In the genomic region with DNA sequence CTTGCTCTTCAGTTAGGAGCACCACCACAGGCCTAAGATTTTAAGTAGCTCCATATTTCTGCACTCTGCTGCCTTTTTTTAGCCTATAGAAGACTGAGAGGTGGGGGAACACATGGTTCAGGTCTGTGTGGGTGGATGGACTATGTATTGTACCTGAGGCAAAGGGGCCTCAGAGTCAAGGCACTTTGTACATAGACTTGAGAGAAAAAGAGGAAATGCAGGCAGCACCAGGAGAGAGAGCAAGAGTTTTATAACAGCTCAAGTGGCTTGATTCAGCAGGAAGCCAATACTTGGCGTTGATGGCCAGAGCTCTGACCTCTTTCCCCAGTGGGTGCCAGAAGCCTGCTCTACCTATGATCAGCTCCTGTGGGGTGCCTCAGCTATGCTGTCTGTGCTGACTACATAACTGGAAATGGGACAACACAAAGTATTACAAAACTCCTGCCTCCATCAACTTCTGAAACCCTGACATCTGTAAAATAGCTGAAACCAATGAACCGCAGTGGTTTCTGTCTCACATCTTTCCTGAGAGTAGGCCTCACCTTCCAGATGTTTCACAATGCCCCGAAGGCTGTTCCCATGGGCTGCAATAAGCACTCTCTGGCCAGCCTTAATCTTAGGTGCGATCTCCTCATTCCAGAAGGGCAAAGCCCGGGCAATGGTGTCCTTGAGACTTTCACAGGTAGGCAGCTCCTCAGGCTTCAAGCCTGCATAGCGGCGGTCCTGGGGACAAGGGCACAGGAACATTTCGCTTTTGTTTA, we compare ENCODE assay signal across 9 mouse cellular contexts. TPM values are rescaled to one million over a fixed set of nuclear protein-coding genes. Genes with fewer than 3 reads are reported as not detected.
DNase-seq lines count a peak whose midpoint lies in the region; ATAC-seq and TF ChIP-seq lines count a peak whose summit lies in the region.
"Had no signal": no experiment of that assay in that cellular context is flagged by ENCODE, and none has a peak within 500 bp of the region (broad histone marks: within the 10 kb centered on the region; RNA-seq: fewer than 3 reads in every experiment).

No protein-coding gene starts in this region.

- 0 out of 2 replicates have a peak, but pooled peaks have one; percentile 5 for ATAC-seq in midbrain, embryonic 11.5 days (ENCODE audit: low FRiP score)
- no peak for ATAC-seq in heart, embryonic 15.5 days (replicated peaks; ENCODE audit: insufficient number of reproducible peaks, insufficient read depth, low FRiP score, low read depth)

- H3ac ChIP-seq in myocyte (ENCODE audit: control insufficient read depth, insufficient read length) = no peak overlapping the region

- H3K4me1 ChIP-seq in heart, embryonic 10.5 days = peaks cover 55% of the 10 kb centered on the region
- no peaks in the 10 kb centered on the region for H3K4me1 ChIP-seq in midbrain, embryonic 11.5 days (ENCODE audit: control insufficient read depth, insufficient read depth, low read length)
- peaks cover 12% of the 10 kb centered on the region for H3K4me1 ChIP-seq in midbrain, embryonic 10.5 days
- peaks cover 38% of the 10 kb centered on the region for H3K4me1 ChIP-seq in heart, embryonic 15.5 days (replicated peaks)

- no peak overlapping the region for H3K9ac ChIP-seq in midbrain, embryonic 11.5 days (ENCODE audit: low read length)
- H3K9ac ChIP-seq in heart, embryonic 15.5 days = peak overlapping the region; percentile 79
- H3K9ac ChIP-seq: liver, embryonic 15.5 days had no signal

- DNase-seq in heart, embryonic 10.5 days (ENCODE audit: low spot score) = no peak
- no peak for DNase-seq in heart, adult 9 months (ENCODE audit: low spot score in 2 of 2)
- no peak for DNase-seq in midbrain, embryonic 11.5 days (ENCODE audit: low spot score, missing footprints)
- no peak for DNase-seq in midbrain, embryonic 10.5 days (ENCODE audit: low spot score)
- DNase-seq in right cerebral cortex, postnatal 25 days = no peak
- no peak for DNase-seq in T-cell, adult 2 months (ENCODE audit: low spot score)

- H3K36me3 ChIP-seq in heart, embryonic 10.5 days = peaks cover 39% of the 10 kb centered on the region
- peaks cover 9% of the 10 kb centered on the region; the same call in 1 of the 2 replicates for H3K36me3 ChIP-seq in midbrain, embryonic 11.5 days (ENCODE audit: control insufficient read depth, insufficient read depth, low read length)
- peaks cover 40% of the 10 kb centered on the region for H3K36me3 ChIP-seq in midbrain, embryonic 10.5 days
- peaks cover 35% of the 10 kb centered on the region for H3K36me3 ChIP-seq in heart, embryonic 15.5 days
- peaks cover 6% of the 10 kb centered on the region for H3K36me3 ChIP-seq in myocyte (ENCODE audit: control insufficient read depth, insufficient read depth)

- H3K4me2 ChIP-seq in midbrain, embryonic 11.5 days = no peak overlapping the region
- peak overlapping the region; percentile 55 for H3K4me2 ChIP-seq in heart, embryonic 15.5 days
- H3K4me2 ChIP-seq in myocyte (ENCODE audit: low read depth) = peak overlapping the region; percentile 60
- H3K4me2 ChIP-seq: liver, embryonic 15.5 days had no signal

- H3K79me2 ChIP-seq in myocyte (ENCODE audit: control insufficient read depth, insufficient read depth) = no peaks in the 10 kb centered on the region

- H3K4me3 ChIP-seq in heart, embryonic 10.5 days = peak overlapping the region; percentile 62
- H3K4me3 ChIP-seq in midbrain, embryonic 11.5 days (ENCODE audit: low read depth, low read length) = no peak overlapping the region
- H3K4me3 ChIP-seq in midbrain, embryonic 10.5 days = no peak overlapping the region
- H3K4me3 ChIP-seq in heart, embryonic 15.5 days = peak overlapping the region; percentile 63
- H3K4me3 ChIP-seq in myocyte = peak overlapping the region; percentile 29
- H3K4me3 ChIP-seq: liver, embryonic 15.5 days had no signal

- no peak for TF ChIP-seq POLR2A in myocyte (IDR thresholded peaks at IDR 0.05; ENCODE audit: insufficient read length, low read depth)

- no peaks in the 10 kb centered on the region for H3K27me3 ChIP-seq in heart, embryonic 10.5 days (ENCODE audit: insufficient read depth, poor library complexity, severe bottlenecking)
- no peaks in the 10 kb centered on the region for H3K27me3 ChIP-seq in midbrain, embryonic 11.5 days (ENCODE audit: control insufficient read depth, insufficient read depth, low read length)
- H3K27me3 ChIP-seq in midbrain, embryonic 10.5 days (ENCODE audit: low read depth, poor library complexity, severe bottlenecking) = no peaks in the 10 kb centered on the region
- no peaks in the 10 kb centered on the region for H3K27me3 ChIP-seq in heart, embryonic 15.5 days
- H3K27me3 ChIP-seq in myocyte (ENCODE audit: control insufficient read depth, insufficient read depth, insufficient read length) = no peaks in the 10 kb centered on the region
- H3K27me3 ChIP-seq: liver, embryonic 15.5 days had no signal

- peak overlapping the region; percentile 89 for H3K27ac ChIP-seq in heart, embryonic 10.5 days
- no peak overlapping the region for H3K27ac ChIP-seq in midbrain, embryonic 11.5 days (ENCODE audit: low read depth, low read length)
- H3K27ac ChIP-seq in midbrain, embryonic 10.5 days (replicated peaks) = no peak overlapping the region
- H3K27ac ChIP-seq in heart, embryonic 15.5 days = peak overlapping the region; percentile 91
- H3K27ac ChIP-seq: liver, embryonic 15.5 days had no signal

- H3K9me3 ChIP-seq in heart, embryonic 10.5 days = no peaks in the 10 kb centered on the region
- no peaks in the 10 kb centered on the region for H3K9me3 ChIP-seq in midbrain, embryonic 11.5 days (ENCODE audit: control insufficient read depth, low read length)
- peaks cover 2% of the 10 kb centered on the region; the same call in 1 of the 2 replicates for H3K9me3 ChIP-seq in midbrain, embryonic 10.5 days (replicated peaks)
- no peaks in the 10 kb centered on the region for H3K9me3 ChIP-seq in heart, embryonic 15.5 days (replicated peaks)
- H3K9me3 ChIP-seq: liver, embryonic 15.5 days had no signal

- WGBS in heart, embryonic 10.5 days = 56% methylated on average over 8 of the region's 8 CpGs
- 79% methylated on average over 8 of the region's 8 CpGs for WGBS in midbrain, embryonic 11.5 days
- 82% methylated on average over 8 of the region's 8 CpGs for WGBS in midbrain, embryonic 10.5 days
- 50% methylated on average over 8 of the region's 8 CpGs for WGBS in heart, embryonic 15.5 days

TF ChIP-seq in myocyte, 11 proteins besides CTCF, POLR2A, EP300 and RAD21:
- TF ChIP-seq USF1 (IDR thresholded peaks at IDR 0.05; ENCODE audit: low read depth) (no peak), POLR2AphosphoS2 (IDR thresholded peaks at IDR 0.05; ENCODE audit: insufficient read length, low read depth) (peak; percentile 80), REST (IDR thresholded peaks at IDR 0.05; ENCODE audit: insufficient read depth, insufficient read length) (no peak)

RNA-seq across cellular contexts. Expression of gene Pgam2, which starts 0.9 kb away (rescaled TPM):
- polyA plus RNA-seq in heart, embryonic 10.5 days (2016; fragmentation: Nextera tagmentation; extraction: Ambion mirVana) = 479 and 714 TPM in 2 replicates
- 4.5 and 4.6 TPM in 2 replicates for polyA plus RNA-seq in midbrain, embryonic 11.5 days (2014; fragmentation: Nextera tagmentation; extraction: Ambion mirVana)
- polyA plus RNA-seq in midbrain, embryonic 10.5 days (2016; fragmentation: Nextera tagmentation; extraction: Ambion mirVana) = 2.5 and 5.5 TPM in 2 replicates
- 876 and 993 TPM in 2 replicates for polyA plus RNA-seq in heart, embryonic 15.5 days (2015; fragmentation: Nextera tagmentation; extraction: Ambion mirVana)
- 349 TPM for polyA plus RNA-seq in myocyte (2012; fragmentation: generic; extraction: Trizol)

RNA-seq across cellular contexts. Expression of gene Dbnl, which starts 14.3 kb away (rescaled TPM):
- 101 and 114 TPM in 2 replicates for polyA plus RNA-seq in heart, embryonic 10.5 days (2016; fragmentation: Nextera tagmentation; extraction: Ambion mirVana)
- 136 and 144 TPM in 2 replicates for polyA plus RNA-seq in midbrain, embryonic 11.5 days (2014; fragmentation: Nextera tagmentation; extraction: Ambion mirVana)
- 142 and 159 TPM in 2 replicates for polyA plus RNA-seq in midbrain, embryonic 10.5 days (2016; fragmentation: Nextera tagmentation; extraction: Ambion mirVana)
- 64.4 and 82.3 TPM in 2 replicates for polyA plus RNA-seq in heart, embryonic 15.5 days (2015; fragmentation: Nextera tagmentation; extraction: Ambion mirVana)
- polyA plus RNA-seq in myocyte (2012; fragmentation: generic; extraction: Trizol) = 71.0 TPM

RNA-seq across cellular contexts. Expression of gene Polm, which starts 35.2 kb away (rescaled TPM):
- polyA plus RNA-seq in heart, embryonic 10.5 days (2016; fragmentation: Nextera tagmentation; extraction: Ambion mirVana) = 8.9 and 11.1 TPM in 2 replicates
- 7.1 and 7.3 TPM in 2 replicates for polyA plus RNA-seq in midbrain, embryonic 11.5 days (2014; fragmentation: Nextera tagmentation; extraction: Ambion mirVana)
- 9.8 and 10.8 TPM in 2 replicates for polyA plus RNA-seq in midbrain, embryonic 10.5 days (2016; fragmentation: Nextera tagmentation; extraction: Ambion mirVana)
- polyA plus RNA-seq in heart, embryonic 15.5 days (2015; fragmentation: Nextera tagmentation; extraction: Ambion mirVana) = 6.0 and 7.6 TPM in 2 replicates
- polyA plus RNA-seq in myocyte (2012; fragmentation: generic; extraction: Trizol) = 4.3 TPM

RNA-seq across cellular contexts. Expression of gene Urgcp, which starts 40.5 kb away (rescaled TPM):
- 21.3 and 29.9 TPM in 2 replicates for polyA plus RNA-seq in heart, embryonic 10.5 days (2016; fragmentation: Nextera tagmentation; extraction: Ambion mirVana)
- polyA plus RNA-seq in midbrain, embryonic 11.5 days (2014; fragmentation: Nextera tagmentation; extraction: Ambion mirVana) = 9.9 and 11.7 TPM in 2 replicates
- 18.3 and 22.8 TPM in 2 replicates for polyA plus RNA-seq in midbrain, embryonic 10.5 days (2016; fragmentation: Nextera tagmentation; extraction: Ambion mirVana)
- 32.8 and 34.0 TPM in 2 replicates for polyA plus RNA-seq in heart, embryonic 15.5 days (2015; fragmentation: Nextera tagmentation; extraction: Ambion mirVana)
- 21.3 TPM for polyA plus RNA-seq in myocyte (2012; fragmentation: generic; extraction: Trizol)

RNA-seq across cellular contexts. Expression of gene Aebp1, which starts 59.1 kb away (rescaled TPM):
- 22.4 and 25.7 TPM in 2 replicates for polyA plus RNA-seq in heart, embryonic 10.5 days (2016; fragmentation: Nextera tagmentation; extraction: Ambion mirVana)
- 15.0 and 15.8 TPM in 2 replicates for polyA plus RNA-seq in midbrain, embryonic 11.5 days (2014; fragmentation: Nextera tagmentation; extraction: Ambion mirVana)
- 8.1 and 13.5 TPM in 2 replicates for polyA plus RNA-seq in midbrain, embryonic 10.5 days (2016; fragmentation: Nextera tagmentation; extraction: Ambion mirVana)
- 31.7 and 43.7 TPM in 2 replicates for polyA plus RNA-seq in heart, embryonic 15.5 days (2015; fragmentation: Nextera tagmentation; extraction: Ambion mirVana)
- polyA plus RNA-seq in myocyte (2012; fragmentation: generic; extraction: Trizol) = 103 TPM

Comparison
In these comparisons a context has a peak if more than half of its experiments do, and no peak if none do; other contexts are left out.
1. H3K27ac ChIP-seq: peak in heart, embryonic 10.5 days (single experiment) and heart, embryonic 15.5 days (single experiment); none in midbrain, embryonic 11.5 days (single experiment) and midbrain, embryonic 10.5 days (single experiment).
2. H3K4me3 ChIP-seq: peak in heart, embryonic 10.5 days (single experiment), heart, embryonic 15.5 days (single experiment) and myocyte (single experiment); none in midbrain, embryonic 11.5 days (single experiment) and midbrain, embryonic 10.5 days (single experiment).
3. RNA of gene Pgam2, which starts 0.9 kb away (polyA plus RNA-seq): 876 to 993 TPM in heart, embryonic 15.5 days, 479 to 714 TPM in heart, embryonic 10.5 days and 349 TPM in myocyte (single experiment); 4.5 to 4.6 TPM in midbrain, embryonic 11.5 days and 2.5 to 5.5 TPM in midbrain, embryonic 10.5 days; every median in the first group is over 10 times any median in the second.